Comparison of ENCODE assay signal across 12 mouse cellular contexts in the genomic region with DNA sequence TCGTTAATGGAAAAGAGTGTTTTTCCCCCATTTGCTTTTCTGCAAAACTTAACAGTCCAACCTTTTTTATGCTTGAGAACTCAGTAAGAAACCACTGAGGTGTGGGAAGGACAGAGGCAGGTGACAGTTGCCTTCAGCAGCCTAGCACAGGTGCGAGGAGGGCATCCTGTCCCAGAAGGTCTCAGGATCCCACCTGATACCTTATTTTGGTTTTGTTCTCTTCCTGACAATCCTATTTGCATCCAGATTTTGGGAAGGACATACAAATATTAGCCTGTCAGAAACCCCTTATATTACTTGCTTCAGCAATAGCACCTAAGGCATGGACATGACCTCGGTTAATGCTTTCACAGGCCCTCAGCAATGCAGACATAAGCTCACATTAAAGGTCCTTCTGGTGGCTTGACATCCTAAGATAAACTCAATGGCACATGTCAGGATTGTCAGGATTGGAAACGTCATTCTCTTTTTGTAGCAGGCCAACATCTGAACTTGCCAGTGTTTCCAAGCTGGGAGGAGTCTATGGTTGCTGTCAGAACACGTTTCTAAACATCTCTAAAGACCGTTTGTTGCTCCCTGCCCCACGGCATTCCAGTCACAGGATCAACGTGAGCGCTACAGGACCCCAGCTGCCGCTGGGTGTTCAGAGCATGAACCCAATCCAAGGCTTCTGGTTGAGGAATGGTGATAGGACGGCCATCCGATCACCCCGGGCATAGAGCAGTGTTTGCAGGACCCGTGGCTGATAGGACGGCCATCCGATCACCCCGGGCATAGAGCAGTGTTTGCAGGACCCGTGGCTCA. TPM values are rescaled to one million over a fixed set of nuclear protein-coding genes. Genes with fewer than 3 reads are reported as not detected.
DNase-seq lines count a peak whose midpoint lies in the region; ATAC-seq and TF ChIP-seq lines count a peak whose summit lies in the region.
"Had no signal": no experiment of that assay in that cellular context is flagged by ENCODE, and none has a peak within 500 bp of the region (broad histone marks: within the 10 kb centered on the region; RNA-seq: fewer than 3 reads in every experiment).

No protein-coding gene starts in this region.

- TF ChIP-seq CTCF in hindbrain, postnatal 0 days (IDR thresholded peaks at IDR 0.05; ENCODE audit: low read depth): no peak

- no peaks in the 10 kb centered on the region for H3K9me3 ChIP-seq in hindbrain, embryonic 10.5 days
- no peaks in the 10 kb centered on the region for H3K9me3 ChIP-seq in hindbrain, embryonic 11.5 days (ENCODE audit: control insufficient read depth, low read length)
- no peaks in the 10 kb centered on the region for H3K9me3 ChIP-seq in heart, embryonic 12.5 days (replicated peaks)
- H3K9me3 ChIP-seq in midbrain, embryonic 13.5 days: no peaks in the 10 kb centered on the region
- no peaks in the 10 kb centered on the region for H3K9me3 ChIP-seq in midbrain, embryonic 16.5 days (replicated peaks; ENCODE audit: control insufficient read depth, low read length, poor library complexity, severe bottlenecking)
- no peaks in the 10 kb centered on the region for H3K9me3 ChIP-seq in hindbrain, postnatal 0 days (ENCODE audit: low read length)

- H3K36me3 ChIP-seq in hindbrain, embryonic 10.5 days: no peaks in the 10 kb centered on the region
- H3K36me3 ChIP-seq in hindbrain, embryonic 11.5 days (ENCODE audit: control insufficient read depth, insufficient read depth, low read length): no peaks in the 10 kb centered on the region
- H3K36me3 ChIP-seq in heart, embryonic 12.5 days: no peaks in the 10 kb centered on the region
- no peaks in the 10 kb centered on the region for H3K36me3 ChIP-seq in midbrain, embryonic 13.5 days
- H3K36me3 ChIP-seq in midbrain, embryonic 16.5 days (ENCODE audit: control insufficient read depth, insufficient read depth, low read length): no peaks in the 10 kb centered on the region
- no peaks in the 10 kb centered on the region for H3K36me3 ChIP-seq in hindbrain, postnatal 0 days (ENCODE audit: insufficient read depth, low read length)

- H3K4me2 ChIP-seq in hindbrain, embryonic 11.5 days (replicated peaks; ENCODE audit: low read depth, low read length): no peak overlapping the region
- H3K4me2 ChIP-seq in heart, embryonic 12.5 days: no peak overlapping the region
- H3K4me2 ChIP-seq in midbrain, embryonic 13.5 days (replicated peaks): no peak overlapping the region
- H3K4me2 ChIP-seq in midbrain, embryonic 16.5 days (ENCODE audit: low read length): no peak overlapping the region
- no peak overlapping the region for H3K4me2 ChIP-seq in hindbrain, postnatal 0 days (ENCODE audit: low read depth, low read length)

- DNase-seq in hindbrain, embryonic 10.5 days (ENCODE audit: low spot score): no peak
- DNase-seq in hindbrain, embryonic 11.5 days (ENCODE audit: low spot score): no peak
- DNase-seq in ES-CJ7 (ENCODE audit: low read depth, low spot score): peak; percentile 48
- peak; percentile 79 for DNase-seq in lung, postnatal 10 days
- no peak for DNase-seq in hindbrain, postnatal 0 days (ENCODE audit: low spot score)
- DNase-seq: cerebellum, adult 18-20 months; forebrain, postnatal 0 days; left cerebral cortex, postnatal 4 days; spleen, adult 18-20 months had no signal

- WGBS in hindbrain, embryonic 10.5 days: 81% methylated on average over 18 of the region's 18 CpGs
- WGBS in hindbrain, embryonic 11.5 days: 81% methylated on average over 18 of the region's 18 CpGs
- WGBS in heart, embryonic 12.5 days: 69% methylated on average over 18 of the region's 18 CpGs
- WGBS in midbrain, embryonic 13.5 days: 77% methylated on average over 18 of the region's 18 CpGs
- WGBS in midbrain, embryonic 16.5 days: 76% methylated on average over 18 of the region's 18 CpGs
- 72% methylated on average over 18 of the region's 18 CpGs for WGBS in hindbrain, postnatal 0 days

- no peak overlapping the region for H3K9ac ChIP-seq in hindbrain, embryonic 11.5 days (ENCODE audit: low read depth, low read length)
- no peak overlapping the region for H3K9ac ChIP-seq in heart, embryonic 12.5 days
- no peak overlapping the region for H3K9ac ChIP-seq in midbrain, embryonic 13.5 days (replicated peaks)
- H3K9ac ChIP-seq in midbrain, embryonic 16.5 days (ENCODE audit: low read depth, low read length): no peak overlapping the region
- no peak overlapping the region for H3K9ac ChIP-seq in hindbrain, postnatal 0 days (replicated peaks; ENCODE audit: low read length)
- H3K9ac ChIP-seq: forebrain, postnatal 0 days had no signal

- peak overlapping the region; percentile 72; the same call in 1 of the 2 replicates for H3K27ac ChIP-seq in hindbrain, embryonic 10.5 days
- H3K27ac ChIP-seq in hindbrain, embryonic 11.5 days (ENCODE audit: low read depth, low read length): no peak overlapping the region
- 0 out of 2 replicates have a peak overlapping the region, but pooled peaks have one; percentile 19 for H3K27ac ChIP-seq in heart, embryonic 12.5 days (ENCODE audit: poor library complexity, severe bottlenecking)
- no peak overlapping the region for H3K27ac ChIP-seq in midbrain, embryonic 13.5 days
- H3K27ac ChIP-seq in midbrain, embryonic 16.5 days (ENCODE audit: low read length): no peak overlapping the region
- no peak overlapping the region for H3K27ac ChIP-seq in hindbrain, postnatal 0 days

- H3K27me3 ChIP-seq in hindbrain, embryonic 10.5 days (ENCODE audit: insufficient read depth, poor library complexity, severe bottlenecking): no peaks in the 10 kb centered on the region
- no peaks in the 10 kb centered on the region for H3K27me3 ChIP-seq in hindbrain, embryonic 11.5 days (ENCODE audit: control insufficient read depth, insufficient read depth, low read length)
- no peaks in the 10 kb centered on the region for H3K27me3 ChIP-seq in heart, embryonic 12.5 days (replicated peaks)
- H3K27me3 ChIP-seq in midbrain, embryonic 13.5 days: no peaks in the 10 kb centered on the region
- H3K27me3 ChIP-seq in midbrain, embryonic 16.5 days (ENCODE audit: control insufficient read depth, insufficient read depth, low read depth, low read length): no peaks in the 10 kb centered on the region
- H3K27me3 ChIP-seq in hindbrain, postnatal 0 days (ENCODE audit: insufficient read depth, low read length): no peaks in the 10 kb centered on the region

- ATAC-seq in hindbrain, embryonic 11.5 days (ENCODE audit: low FRiP score): no peak
- ATAC-seq in heart, embryonic 12.5 days (ENCODE audit: insufficient number of reproducible peaks, low FRiP score): no peak
- no peak for ATAC-seq in midbrain, embryonic 13.5 days
- ATAC-seq in midbrain, embryonic 16.5 days: no peak
- ATAC-seq in hindbrain, postnatal 0 days: no peak
- ATAC-seq: forebrain, postnatal 0 days had no signal

- H3K4me1 ChIP-seq in hindbrain, embryonic 10.5 days (replicated peaks): peaks cover 73% of the 10 kb centered on the region
- peaks cover 15% of the 10 kb centered on the region for H3K4me1 ChIP-seq in hindbrain, embryonic 11.5 days (replicated peaks; ENCODE audit: control insufficient read depth, insufficient read depth, low read length)
- H3K4me1 ChIP-seq in heart, embryonic 12.5 days (replicated peaks): peaks cover 57% of the 10 kb centered on the region
- peaks cover 36% of the 10 kb centered on the region for H3K4me1 ChIP-seq in midbrain, embryonic 13.5 days (replicated peaks)
- H3K4me1 ChIP-seq in midbrain, embryonic 16.5 days (ENCODE audit: control insufficient read depth, insufficient read depth, low read length): peaks cover 20% of the 10 kb centered on the region
- peaks cover 11% of the 10 kb centered on the region for H3K4me1 ChIP-seq in hindbrain, postnatal 0 days (ENCODE audit: insufficient read depth, low read length)

- H3K4me3 ChIP-seq in hindbrain, embryonic 10.5 days: no peak overlapping the region
- H3K4me3 ChIP-seq in hindbrain, embryonic 11.5 days (ENCODE audit: low read depth, low read length): no peak overlapping the region
- H3K4me3 ChIP-seq in heart, embryonic 12.5 days: no peak overlapping the region
- H3K4me3 ChIP-seq in midbrain, embryonic 13.5 days (replicated peaks): no peak overlapping the region
- no peak overlapping the region for H3K4me3 ChIP-seq in midbrain, embryonic 16.5 days (ENCODE audit: low read depth, low read length)
- H3K4me3 ChIP-seq in hindbrain, postnatal 0 days (ENCODE audit: low read length): no peak overlapping the region

RNA-seq across cellular contexts. Expression of gene Frmd8, which starts 34.8 kb away (rescaled TPM):
- polyA plus RNA-seq in hindbrain, embryonic 10.5 days (2016; fragmentation: Nextera tagmentation; extraction: Ambion mirVana): 37.2 and 37.8 TPM in 2 replicates
- polyA plus RNA-seq in hindbrain, embryonic 11.5 days (2014; fragmentation: Nextera tagmentation; extraction: Ambion mirVana): 14.9 and 15.8 TPM in 2 replicates
- 33.7 and 34.2 TPM in 2 replicates for polyA plus RNA-seq in heart, embryonic 12.5 days (2016; fragmentation: Nextera tagmentation; extraction: Ambion mirVana)
- 16.8 and 19.0 TPM in 2 replicates for polyA plus RNA-seq in midbrain, embryonic 13.5 days (2015; fragmentation: Nextera tagmentation; extraction: Ambion mirVana)
- 14.7 and 16.5 TPM in 2 replicates for polyA plus RNA-seq in midbrain, embryonic 16.5 days (2015; fragmentation: Nextera tagmentation; extraction: Ambion mirVana)
- 19.8 and 43.2 TPM in 2 replicates for total RNA-seq in hindbrain, postnatal 0 days (2014; rRNA removed)
- polyA plus RNA-seq in hindbrain, postnatal 0 days (2015; fragmentation: Nextera tagmentation; extraction: Ambion mirVana): 12.5 and 13.7 TPM in 2 replicates

RNA-seq across cellular contexts. Expression of gene Slc25a45, which starts 37.3 kb away (rescaled TPM):
- 2.8 TPM in 2 replicates for polyA plus RNA-seq in hindbrain, embryonic 10.5 days (2016; fragmentation: Nextera tagmentation; extraction: Ambion mirVana)
- 1.0 and 1.1 TPM in 2 replicates for polyA plus RNA-seq in hindbrain, embryonic 11.5 days (2014; fragmentation: Nextera tagmentation; extraction: Ambion mirVana)
- polyA plus RNA-seq in heart, embryonic 12.5 days (2016; fragmentation: Nextera tagmentation; extraction: Ambion mirVana): 3.5 and 3.9 TPM in 2 replicates
- 1.4 and 2.0 TPM in 2 replicates for polyA plus RNA-seq in midbrain, embryonic 13.5 days (2015; fragmentation: Nextera tagmentation; extraction: Ambion mirVana)
- polyA plus RNA-seq in midbrain, embryonic 16.5 days (2015; fragmentation: Nextera tagmentation; extraction: Ambion mirVana): 2.0 and 2.2 TPM in 2 replicates
- 2.1 and 6.0 TPM in 2 replicates for total RNA-seq in hindbrain, postnatal 0 days (2014; rRNA removed)
- polyA plus RNA-seq in hindbrain, postnatal 0 days (2015; fragmentation: Nextera tagmentation; extraction: Ambion mirVana): 1.8 and 2.8 TPM in 2 replicates

RNA-seq across cellular contexts. Expression of gene Tigd3, which starts 53.7 kb away (rescaled TPM):
- polyA plus RNA-seq in hindbrain, embryonic 10.5 days (2016; fragmentation: Nextera tagmentation; extraction: Ambion mirVana): 9.9 and 11.3 TPM in 2 replicates
- 7.0 and 7.5 TPM in 2 replicates for polyA plus RNA-seq in hindbrain, embryonic 11.5 days (2014; fragmentation: Nextera tagmentation; extraction: Ambion mirVana)
- 1.5 and 1.9 TPM in 2 replicates for polyA plus RNA-seq in heart, embryonic 12.5 days (2016; fragmentation: Nextera tagmentation; extraction: Ambion mirVana)
- 16.4 and 16.9 TPM in 2 replicates for polyA plus RNA-seq in midbrain, embryonic 13.5 days (2015; fragmentation: Nextera tagmentation; extraction: Ambion mirVana)
- polyA plus RNA-seq in midbrain, embryonic 16.5 days (2015; fragmentation: Nextera tagmentation; extraction: Ambion mirVana): 13.4 and 14.6 TPM in 2 replicates
- total RNA-seq in hindbrain, postnatal 0 days (2014; rRNA removed): 7.5 and 10.1 TPM in 2 replicates
- polyA plus RNA-seq in hindbrain, postnatal 0 days (2015; fragmentation: Nextera tagmentation; extraction: Ambion mirVana): 7.1 and 7.5 TPM in 2 replicates

Comparison
In these comparisons a context has a peak if more than half of its experiments do, and no peak if none do; other contexts are left out.
1. H3K27ac ChIP-seq: peak in hindbrain, embryonic 10.5 days (single experiment) and heart, embryonic 12.5 days (single experiment); none in hindbrain, embryonic 11.5 days (single experiment), midbrain, embryonic 13.5 days (single experiment), midbrain, embryonic 16.5 days (single experiment) and hindbrain, postnatal 0 days (single experiment).
2. DNase-seq: peak in ES-CJ7 (single experiment) and lung, postnatal 10 days (single experiment); none in hindbrain, embryonic 10.5 days (single experiment), hindbrain, embryonic 11.5 days (single experiment) and hindbrain, postnatal 0 days (single experiment).